Mouse (Mus musculus) intestine, postnatal 0 days (tissue): ENCODE measurements at regions not wholly inside any gene's neighbourhood (a gene's known extent, or its start where the extent isn't known, plus 50 kb on each side); places are given as distances from the start of the nearest gene placed in this dataset.

Experiments used
- ATAC-seq: fragments of 200-750 bp; cut with Nextera tagmentation; 2 replicates; pipeline ENCODE4 v1.8.0; 2017; ENCODE audit warnings: mild to moderate bottlenecking, moderate TSS enrichment, moderate library complexity
- H3K27ac ChIP-seq: fragments of 300-500 bp; sonication (generic); 2 replicates; pipeline ENCODE4 v1.5.1; 2014; ENCODE audit warnings: mild to moderate bottlenecking, low read depth, low read length, moderate library complexity
- H3K27me3 ChIP-seq: fragments of 300-500 bp; sonication (generic); replicated peaks from 2 replicates; pipeline ENCODE4 v1.6.1; 2014; ENCODE audit warnings: low read length, mixed read lengths; ENCODE audit not compliant: control insufficient read depth, insufficient read depth
- H3K36me3 ChIP-seq: fragments of 300-500 bp; sonication (generic); 2 replicates; pipeline ENCODE4 v1.6.1; 2014; ENCODE audit warnings: mild to moderate bottlenecking, moderate library complexity; ENCODE audit not compliant: control insufficient read depth, insufficient read depth
- H3K4me1 ChIP-seq: fragments of 300-500 bp; sonication (generic); replicated peaks from 2 replicates; pipeline ENCODE4 v1.6.1; 2014; ENCODE audit warnings: antibody characterized with exemption, low read length, mixed read lengths; ENCODE audit not compliant: control insufficient read depth, insufficient read depth
- H3K4me2 ChIP-seq: fragments of 300-500 bp; sonication (generic); replicated peaks from 2 replicates; pipeline ENCODE4 v1.6.1; 2014; ENCODE audit warnings: low read depth, mild to moderate bottlenecking, moderate library complexity
- H3K4me3 ChIP-seq: fragments of 300-500 bp; sonication (generic); 2 replicates; pipeline ENCODE4 v1.5.1; 2014; ENCODE audit warnings: low read depth, low read length
- H3K9ac ChIP-seq: fragments of 300-500 bp; sonication (generic); 2 replicates; pipeline ENCODE4 v1.6.1; 2014; ENCODE audit warnings: mild to moderate bottlenecking, low read depth, low read length
- H3K9me3 ChIP-seq: fragments of 300-500 bp; sonication (generic); 2 replicates; pipeline ENCODE4 v1.6.1; 2016; ENCODE audit warnings: mixed run types; ENCODE audit not compliant: control insufficient read depth
- CTCF ChIP-seq: sonication (generic); IDR thresholded peaks from 2 replicates; pipeline ENCODE4 v1.5.1; 2016; ENCODE audit warnings: low read depth, mild to moderate bottlenecking, control low read depth, antibody characterized with exemption, moderate library complexity
- WGBS: fragments of 180-500 bp; shearing (Covaris S2); extraction: QIAGEN DNeasy Blood & Tissue Kit; methylation state at CpG from one replicate; pipeline ENCODE4 v1.1.7; 2014; 5-methylcytosine and 5-hydroxymethylcytosine counted together

GRCm38 (mm10) chr16:97278913-97279312, 77.6 kb upstream of the Bace2 start:
- WGBS, result 65% methylated on average over 1 of the region's 1 CpGs
- no peaks in the 10 kb centered on the region for H3K36me3 ChIP-seq
- H3K9me3 ChIP-seq, result no peaks in the 10 kb centered on the region
- H3K4me3 ChIP-seq, result no peak overlapping the region
- TF ChIP-seq CTCF, result no peak
- H3K27me3 ChIP-seq, result no peaks in the 10 kb centered on the region
- no peaks in the 10 kb centered on the region for H3K4me1 ChIP-seq
- H3K27ac ChIP-seq, result no peak overlapping the region
- no peak overlapping the region for H3K4me2 ChIP-seq
- ATAC-seq, result no peak
- no peak overlapping the region for H3K9ac ChIP-seq

GRCm38 (mm10) chr16:97281615-97282110, 74.9 kb upstream of the Bace2 start:
- H3K36me3 ChIP-seq, result no peaks in the 10 kb centered on the region

GRCm38 (mm10) chr16:97282943-97283342, 73.6 kb upstream of the Bace2 start:
- no peaks in the 10 kb centered on the region for H3K27me3 ChIP-seq
- no peaks in the 10 kb centered on the region for H3K4me1 ChIP-seq
- ATAC-seq, result no peak
- no peak overlapping the region for H3K27ac ChIP-seq
- no peaks in the 10 kb centered on the region for H3K9me3 ChIP-seq
- H3K36me3 ChIP-seq, result no peaks in the 10 kb centered on the region
- WGBS, result 85% methylated on average over 9 of the region's 9 CpGs
- H3K4me2 ChIP-seq, result no peak overlapping the region
- no peak for TF ChIP-seq CTCF
- H3K4me3 ChIP-seq, result no peak overlapping the region
- no peak overlapping the region for H3K9ac ChIP-seq

More at GRCm38 (mm10) chr16:97281615-97282110, 74.9 kb upstream of the Bace2 start:
- no peak for ATAC-seq
- no peak overlapping the region for H3K4me2 ChIP-seq
- no peaks in the 10 kb centered on the region for H3K4me1 ChIP-seq
- WGBS, result 78% methylated on average over 7 of the region's 7 CpGs
- H3K4me3 ChIP-seq, result no peak overlapping the region
- no peak for TF ChIP-seq CTCF
- no peaks in the 10 kb centered on the region for H3K27me3 ChIP-seq
- H3K9me3 ChIP-seq, result no peaks in the 10 kb centered on the region
- no peak overlapping the region for H3K9ac ChIP-seq
- H3K27ac ChIP-seq, result no peak overlapping the region

GRCm38 (mm10) chr16:97285886-97286447, 70.6 kb upstream of the Bace2 start:
- ATAC-seq, result no peak
- H3K27ac ChIP-seq, result no peak overlapping the region
- no peaks in the 10 kb centered on the region for H3K36me3 ChIP-seq
- no peaks in the 10 kb centered on the region for H3K4me1 ChIP-seq
- H3K4me2 ChIP-seq, result no peak overlapping the region
- H3K9me3 ChIP-seq, result no peaks in the 10 kb centered on the region
- H3K27me3 ChIP-seq, result no peaks in the 10 kb centered on the region
- no peak overlapping the region for H3K4me3 ChIP-seq
- 86% methylated on average over 8 of the region's 8 CpGs for WGBS
- no peak for TF ChIP-seq CTCF
- no peak overlapping the region for H3K9ac ChIP-seq

- 17% methylated on average over 3 of the region's 3 CpGs for WGBS
Measured at GRCm38 (mm10) chr16:97286717-97287116, 69.8 kb upstream of the Bace2 start.

GRCm38 (mm10) chr16:97288634-97289033, 67.9 kb upstream of the Bace2 start:
- H3K4me3 ChIP-seq, result no peak overlapping the region
- no peaks in the 10 kb centered on the region; the same call in 1 of the 2 replicates for H3K4me1 ChIP-seq
- no peak overlapping the region for H3K27ac ChIP-seq
- 39% methylated on average over 8 of the region's 8 CpGs for WGBS
- no peak overlapping the region for H3K9ac ChIP-seq
- no peak for ATAC-seq
- no peak overlapping the region for H3K4me2 ChIP-seq
- TF ChIP-seq CTCF, result no peak
- H3K36me3 ChIP-seq, result no peaks in the 10 kb centered on the region
- H3K27me3 ChIP-seq, result no peaks in the 10 kb centered on the region
- H3K9me3 ChIP-seq, result no peaks in the 10 kb centered on the region

More at GRCm38 (mm10) chr16:97286717-97287116, 69.8 kb upstream of the Bace2 start:
- Histone ChIP-seq H3K9ac (no peak overlapping the region), H3K4me3 (no peak overlapping the region), H3K9me3 (no peaks in the 10 kb centered on the region), H3K4me1 (no peaks in the 10 kb centered on the region), H3K36me3 (no peaks in the 10 kb centered on the region), H3K27me3 (no peaks in the 10 kb centered on the region), H3K4me2 (no peak overlapping the region), H3K27ac (no peak overlapping the region)
- no peak for TF ChIP-seq CTCF
- ATAC-seq, result no peak
